Mouse (Mus musculus): ENCODE data around the gene Tmem50b. TPM values are rescaled to one million over a fixed set of nuclear protein-coding genes. Genes with fewer than 3 reads are reported as not detected.
"Not testable (repeated sequence)": the region's sequence is repeated elsewhere in the genome, so short reads cannot be mapped to it uniquely, and the experiment has no call there.

The Tmem50b gene
- polyA plus RNA-seq, 1 experiment from 2014 or later = 31.4 TPM

DNA sequence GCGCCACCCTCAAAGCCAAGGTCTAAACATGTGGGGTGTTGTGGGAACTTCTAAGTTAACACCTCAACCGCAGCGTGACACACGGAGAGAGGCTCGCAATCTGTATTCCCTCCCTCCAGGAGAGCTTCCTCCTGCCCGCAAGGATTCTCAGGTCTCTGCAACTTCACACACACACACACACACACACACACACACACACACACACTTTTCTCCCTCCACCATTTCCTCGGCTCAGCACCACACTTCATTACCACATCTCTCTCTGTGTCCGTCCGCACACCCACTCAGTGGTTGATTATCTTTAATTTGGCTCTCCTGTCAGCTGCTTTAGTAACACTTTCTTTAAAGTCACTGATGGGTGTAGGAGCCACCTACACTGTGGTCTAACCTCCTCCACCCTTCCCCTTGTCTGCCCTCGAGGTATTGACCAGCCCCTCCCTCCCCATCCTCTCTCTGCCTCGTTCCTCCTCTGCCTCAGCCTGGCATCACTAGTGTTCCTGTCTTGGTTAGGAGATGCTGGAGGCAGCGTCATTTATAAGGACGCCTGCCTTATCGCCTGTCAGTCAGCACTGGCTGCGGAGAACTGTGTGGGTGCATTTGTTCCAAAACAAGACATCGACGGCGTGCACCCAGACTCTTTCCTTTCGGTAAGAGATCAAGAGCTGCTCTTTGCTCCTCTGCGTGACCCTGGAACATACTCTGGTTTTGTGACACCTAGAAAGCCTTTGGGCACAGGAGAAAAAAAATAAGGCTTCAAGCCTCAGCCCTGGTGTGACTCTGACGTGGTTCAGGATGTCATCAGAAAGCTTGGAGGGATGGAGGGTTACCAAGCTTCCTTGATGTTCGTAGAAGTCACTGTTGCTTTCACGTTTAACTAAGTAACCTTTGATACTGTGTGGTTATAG, 64.3 kb downstream of the Tmem50b start:
- ATAC-seq (ENCODE audit: insufficient number of reproducible peaks, insufficient read depth, low FRiP score, low TSS enrichment) = no peak
- Histone ChIP-seq H3K9ac (no peak overlapping the region), H3K9me3 (no peaks in the 10 kb centered on the region), H3K36me3 (no peaks in the 10 kb centered on the region), H3K4me3 (no peak overlapping the region), H3K27ac (no peak overlapping the region), H3K4me1 (no peaks in the 10 kb centered on the region), H3K4me2 (replicated peaks) (no peak overlapping the region), H3K27me3 (no peaks in the 10 kb centered on the region)
- 76% methylated on average over 23 of the region's 23 CpGs for WGBS

- H3K4me3 ChIP-seq = no peak overlapping the region
- no peak overlapping the region for H3K9ac ChIP-seq
- ATAC-seq (ENCODE audit: insufficient number of reproducible peaks, insufficient read depth, low FRiP score, low TSS enrichment) = no peak
- H3K36me3 ChIP-seq = no peaks in the 10 kb centered on the region
- H3K4me1 ChIP-seq = no peaks in the 10 kb centered on the region
- H3K27me3 ChIP-seq = no peaks in the 10 kb centered on the region
- 64% methylated on average over 2 of the region's 2 CpGs for WGBS
- H3K27ac ChIP-seq = no peak overlapping the region
- no peak overlapping the region for H3K4me2 ChIP-seq (replicated peaks)
- no peaks in the 10 kb centered on the region for H3K9me3 ChIP-seq
These were observed 65.2 kb downstream of the Tmem50b start for GRCm38 (mm10) chr16:91532429-91532828.

GRCm38 (mm10) chr16:91531856-91532255, 65.7 kb downstream of the Tmem50b start:
- Histone ChIP-seq H3K27me3 (no peaks in the 10 kb centered on the region), H3K9me3 (no peaks in the 10 kb centered on the region), H3K4me2 (replicated peaks) (no peak overlapping the region), H3K9ac (no peak overlapping the region), H3K36me3 (no peaks in the 10 kb centered on the region), H3K4me3 (no peak overlapping the region), H3K27ac (no peak overlapping the region), H3K4me1 (no peaks in the 10 kb centered on the region)
- ATAC-seq (ENCODE audit: insufficient number of reproducible peaks, insufficient read depth, low FRiP score, low TSS enrichment) = no peak
- 84% methylated on average over 6 of the region's 6 CpGs for WGBS

- not testable (repeated sequence) for H3K9me3 ChIP-seq; H3K36me3 ChIP-seq; H3K27me3 ChIP-seq; H3K27ac ChIP-seq; H3K9ac ChIP-seq; H3K4me1 ChIP-seq; H3K4me2 ChIP-seq (replicated peaks); ATAC-seq (ENCODE audit: insufficient number of reproducible peaks, insufficient read depth, low FRiP score, low TSS enrichment); H3K4me3 ChIP-seq
- WGBS = 79% methylated on average over 4 of the region's 4 CpGs
These were observed 66.8 kb downstream of the Tmem50b start for GRCm38 (mm10) chr16:91530830-91531229.

DNA sequence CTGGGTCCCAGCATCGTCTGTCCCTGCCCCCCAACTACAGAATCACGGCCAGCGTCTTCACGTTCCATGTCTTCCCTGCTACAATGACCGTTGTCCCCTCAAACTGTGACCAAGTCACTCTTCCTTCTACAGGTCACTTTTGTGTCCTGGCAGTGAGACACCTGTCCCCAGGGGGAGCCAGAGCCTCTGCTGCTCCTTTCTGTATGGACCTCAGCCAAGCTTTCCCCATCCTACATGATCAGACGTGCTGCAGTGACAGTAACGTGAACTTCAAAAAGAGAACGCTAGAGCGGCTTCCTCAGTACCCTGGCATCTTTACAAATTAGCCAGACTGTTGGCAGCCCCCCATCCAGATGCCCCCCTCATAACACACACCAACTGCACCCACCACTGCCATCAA, 69.0 kb downstream of the Tmem50b start:
- no peaks in the 10 kb centered on the region for H3K27me3 ChIP-seq
- H3K9ac ChIP-seq = no peak overlapping the region
- H3K36me3 ChIP-seq = no peaks in the 10 kb centered on the region
- H3K9me3 ChIP-seq = no peaks in the 10 kb centered on the region
- H3K4me2 ChIP-seq (replicated peaks) = no peak overlapping the region
- no peaks in the 10 kb centered on the region for H3K4me1 ChIP-seq
- no peak overlapping the region for H3K4me3 ChIP-seq
- no peak overlapping the region for H3K27ac ChIP-seq
- no peak for ATAC-seq (ENCODE audit: insufficient number of reproducible peaks, insufficient read depth, low FRiP score, low TSS enrichment)
- 87% methylated on average over 9 of the region's 9 CpGs for WGBS

DNA sequence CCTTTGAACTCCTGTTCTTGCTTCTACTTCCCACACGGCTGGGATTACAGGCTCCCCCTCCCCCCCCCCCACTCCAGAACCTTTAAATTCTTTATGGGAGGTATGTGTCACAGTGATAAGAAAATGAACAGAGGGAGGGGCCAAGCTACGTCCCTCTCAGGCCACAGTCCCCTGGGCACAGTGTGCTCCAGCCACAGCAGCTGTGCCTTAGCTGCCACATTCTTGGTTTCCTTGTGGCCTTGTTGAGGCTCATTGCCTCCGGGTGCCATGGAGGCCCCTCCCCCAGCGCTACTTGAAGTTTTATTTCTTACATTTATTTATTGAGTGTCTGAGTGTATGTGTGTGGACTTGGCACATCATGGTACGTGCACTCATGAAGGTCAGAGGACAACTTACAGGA, 70.1 kb downstream of the Tmem50b start:
- no peaks in the 10 kb centered on the region for H3K36me3 ChIP-seq
- H3K4me3 ChIP-seq = no peak overlapping the region
- H3K4me2 ChIP-seq (replicated peaks) = no peak overlapping the region
- WGBS = 58% methylated on average over 5 of the region's 5 CpGs
- H3K9ac ChIP-seq = no peak overlapping the region
- H3K4me1 ChIP-seq = no peaks in the 10 kb centered on the region
- no peak overlapping the region for H3K27ac ChIP-seq
- no peaks in the 10 kb centered on the region for H3K9me3 ChIP-seq
- no peaks in the 10 kb centered on the region for H3K27me3 ChIP-seq
- ATAC-seq (ENCODE audit: insufficient number of reproducible peaks, insufficient read depth, low FRiP score, low TSS enrichment) = no peak

DNA sequence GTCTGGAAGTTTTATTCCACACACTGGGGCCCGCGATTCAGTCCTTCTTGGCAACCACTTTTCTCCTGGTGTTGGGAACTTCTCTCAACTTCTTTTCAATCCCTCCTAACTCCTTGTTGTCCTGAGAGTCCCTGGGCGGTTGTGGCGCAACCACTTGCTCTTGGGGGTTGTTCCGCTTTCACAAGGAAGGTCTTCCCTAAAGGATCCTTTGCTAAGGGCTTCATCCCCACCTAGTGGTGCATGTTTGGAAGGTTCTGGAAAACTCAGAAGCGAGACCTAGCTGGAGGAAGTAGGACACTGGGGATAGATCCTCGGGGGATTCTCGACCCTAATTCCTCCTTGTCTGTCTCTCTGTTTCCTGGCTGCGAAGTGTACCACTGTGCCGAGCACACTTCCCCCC, 70.5 kb downstream of the Tmem50b start:
- Histone ChIP-seq H3K9me3 (no peaks in the 10 kb centered on the region), H3K27me3 (no peaks in the 10 kb centered on the region), H3K9ac (no peak overlapping the region), H3K4me1 (no peaks in the 10 kb centered on the region), H3K36me3 (no peaks in the 10 kb centered on the region), H3K27ac (no peak overlapping the region), H3K4me2 (replicated peaks) (no peak overlapping the region), H3K4me3 (no peak overlapping the region)
- no peak for ATAC-seq (ENCODE audit: insufficient number of reproducible peaks, insufficient read depth, low FRiP score, low TSS enrichment)
- 69% methylated on average over 10 of the region's 10 CpGs for WGBS

GRCm38 (mm10) chr16:91526274-91526673, 71.3 kb downstream of the Tmem50b start:
- no peaks in the 10 kb centered on the region for H3K36me3 ChIP-seq
- WGBS = 91% methylated on average over 6 of the region's 6 CpGs
- no peak overlapping the region for H3K4me3 ChIP-seq
- no peak for ATAC-seq (ENCODE audit: insufficient number of reproducible peaks, insufficient read depth, low FRiP score, low TSS enrichment)
- no peaks in the 10 kb centered on the region for H3K27me3 ChIP-seq
- no peak overlapping the region for H3K27ac ChIP-seq
- H3K4me2 ChIP-seq (replicated peaks) = no peak overlapping the region
- H3K9ac ChIP-seq = no peak overlapping the region
- H3K4me1 ChIP-seq = no peaks in the 10 kb centered on the region
- H3K9me3 ChIP-seq = no peaks in the 10 kb centered on the region

Small RNA genes lying within 50 kb of the gene (microRNA-seq; reads per million reads assigned to microRNA genes)
- not detected for gene Mir6367

Other genes with a start within 250 kb of the Tmem50b start
- 42.6 and 44.1 TPM in 2 replicates for gene Ifnar2, start 225.0 kb downstream of the Tmem50b start, polyA plus RNA-seq (2016; fragmentation: Nextera tagmentation; extraction: Ambion mirVana)
- gene Gm21970, start 206.1 kb downstream of the Tmem50b start, polyA plus RNA-seq (2016; fragmentation: Nextera tagmentation; extraction: Ambion mirVana) = not detected in 2 replicates
- 14.1 TPM in 2 replicates for gene Il10rb, start 191.6 kb downstream of the Tmem50b start, polyA plus RNA-seq (2016; fragmentation: Nextera tagmentation; extraction: Ambion mirVana)
- 69.3 and 71.6 TPM in 2 replicates for gene Ifnar1, start 112.6 kb downstream of the Tmem50b start, polyA plus RNA-seq (2016; fragmentation: Nextera tagmentation; extraction: Ambion mirVana)
- 47.5 and 48.9 TPM in 2 replicates for gene Ifngr2, start 50.7 kb downstream of the Tmem50b start, polyA plus RNA-seq (2016; fragmentation: Nextera tagmentation; extraction: Ambion mirVana)
- 4.8 and 5.4 TPM in 2 replicates for gene Dnajc28, start 21.2 kb upstream of the Tmem50b start, polyA plus RNA-seq (2016; fragmentation: Nextera tagmentation; extraction: Ambion mirVana)
- 121 and 133 TPM in 2 replicates for gene Gart, start 49.2 kb upstream of the Tmem50b start, polyA plus RNA-seq (2016; fragmentation: Nextera tagmentation; extraction: Ambion mirVana)
- gene Son, start 49.7 kb upstream of the Tmem50b start, polyA plus RNA-seq (2016; fragmentation: Nextera tagmentation; extraction: Ambion mirVana) = 156 and 160 TPM in 2 replicates
- 32.7 and 32.8 TPM in 2 replicates for gene Donson, start 91.0 kb upstream of the Tmem50b start, polyA plus RNA-seq (2016; fragmentation: Nextera tagmentation; extraction: Ambion mirVana)
- 69.1 and 70.1 TPM in 2 replicates for gene Cryzl1, start 131.2 kb upstream of the Tmem50b start, polyA plus RNA-seq (2016; fragmentation: Nextera tagmentation; extraction: Ambion mirVana)
- gene Itsn1, start 131.5 kb upstream of the Tmem50b start, polyA plus RNA-seq (2016; fragmentation: Nextera tagmentation; extraction: Ambion mirVana) = 39.6 and 43.2 TPM in 2 replicates